Mouse (Mus musculus): Measurements from ENCODE around the gene Pmf1.

DNA sequence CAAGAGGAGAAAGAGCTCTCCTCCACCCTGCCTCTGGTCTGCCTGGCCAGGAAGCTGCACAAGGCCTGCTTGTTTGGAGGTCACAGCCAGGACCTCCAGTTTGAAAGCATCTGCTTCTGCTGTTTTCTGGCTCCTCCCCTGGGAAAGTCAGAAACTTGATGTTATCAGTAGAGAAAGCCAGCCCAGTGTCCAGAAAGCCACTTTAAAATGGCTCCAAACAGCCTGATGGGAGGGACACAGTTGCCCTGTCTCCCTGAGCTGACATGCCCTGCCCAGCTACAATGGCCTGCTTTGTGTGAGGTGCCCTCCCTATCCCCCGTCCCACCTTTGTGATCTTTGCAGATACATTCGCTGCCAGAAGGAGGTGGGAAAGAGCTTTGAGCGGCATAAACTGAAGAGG, 50.1 kb downstream of the Pmf1 start:
- TF ChIP-seq POLR2A (IDR thresholded peaks at IDR 0.05; ENCODE audit: insufficient read depth, low read length) (no peak), CTCF (IDR thresholded peaks at IDR 0.05; ENCODE audit: low read depth, low read length) (no peak)

Measured in ES-Bruce4 (cell line).